Mouse (Mus musculus): ENCODE measurements around the gene Nes. TPM values are rescaled to one million over a fixed set of nuclear protein-coding genes. Genes with fewer than 3 reads are reported as not detected.
A peak's percentile ranks its signal among the peaks of the same experiment; 100 is the strongest.

The Nes gene
- polyA plus RNA-seq (2014; fragmentation: Nextera tagmentation; extraction: Ambion mirVana) = 24.6 and 27.1 TPM in 2 replicates

DNA sequence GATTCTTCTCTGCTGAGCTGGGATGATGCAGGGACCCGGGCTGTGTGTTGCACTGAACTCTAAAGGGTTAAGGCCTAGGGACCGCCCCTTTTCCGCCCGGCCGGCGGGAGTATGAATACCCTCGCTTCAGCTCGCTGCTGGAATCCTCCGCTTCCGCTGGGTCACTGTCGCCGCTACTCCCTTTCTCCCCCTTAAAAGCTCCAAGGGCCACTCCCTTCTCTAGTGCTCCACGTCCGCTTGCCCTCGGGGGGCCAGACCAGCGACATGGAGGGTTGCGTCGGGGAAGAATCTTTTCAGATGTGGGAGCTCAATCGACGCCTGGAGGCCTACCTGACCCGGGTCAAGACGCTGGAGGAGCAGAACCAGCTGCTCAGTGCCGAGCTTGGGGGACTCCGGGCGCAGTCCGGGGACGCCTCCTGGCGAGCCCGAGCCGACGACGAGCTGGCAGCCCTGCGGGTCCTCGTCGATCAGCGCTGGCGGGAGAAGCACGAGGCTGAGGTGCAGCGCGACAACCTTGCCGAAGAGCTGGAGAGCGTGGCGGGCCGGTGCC lies at the start of gene Nes:
TSS of gene Nes (plus strand) at position 140 of the 550 bp plus-strand sequence.
- H3K27ac ChIP-seq (ENCODE audit: low read depth) = peak within 1 kb of the TSS; percentile 84
- H3K9ac ChIP-seq = peak within 1 kb of the TSS; percentile 73

DNA sequence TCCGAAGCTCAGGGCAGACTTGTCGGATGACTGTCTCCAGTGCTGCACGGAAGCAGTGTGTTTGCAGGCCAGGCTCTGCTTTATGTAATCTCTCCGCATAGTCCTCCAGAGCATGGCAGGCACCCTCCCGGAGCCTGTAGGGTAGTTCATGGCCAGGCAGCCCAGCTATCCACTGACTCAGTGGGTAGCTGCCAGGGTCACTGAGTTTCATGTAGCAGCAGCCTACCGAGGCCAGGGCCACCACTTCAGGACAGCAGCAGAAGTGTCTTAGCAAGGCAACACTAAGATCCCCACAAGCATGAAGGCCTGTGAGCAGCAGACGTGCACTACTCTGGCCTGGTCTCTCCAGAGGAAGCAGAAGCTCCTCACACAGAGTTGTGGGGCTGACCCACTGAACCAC lies 45.9 kb upstream of the Nes start:
- H3K9ac ChIP-seq = no peak overlapping the region
- DNase-seq (no peak), ATAC-seq (ENCODE audit: insufficient read depth) (no peak)
- no peak overlapping the region for H3K27ac ChIP-seq (ENCODE audit: low read depth)
- H3K4me3 ChIP-seq (ENCODE audit: low read depth, low read length) = no peak overlapping the region
- no peaks in the 10 kb centered on the region for H3K9me3 ChIP-seq (ENCODE audit: low read depth, low read length)
- H3K27me3 ChIP-seq (ENCODE audit: insufficient read depth, low read length) = no peaks in the 10 kb centered on the region
- no peak for TF ChIP-seq CTCF (IDR thresholded peaks at IDR 0.05; ENCODE audit: low read depth)
- peaks cover 5% of the 10 kb centered on the region for H3K4me1 ChIP-seq (ENCODE audit: insufficient read depth)
- WGBS = 83% methylated on average over 7 of the region's 7 CpGs
- no peak overlapping the region for H3K4me2 ChIP-seq
- peaks cover 63% of the 10 kb centered on the region for H3K36me3 ChIP-seq (ENCODE audit: insufficient read depth)

More for the DNA sequence above, at the start of gene Nes:
- DNase-seq (peak; percentile 96), ATAC-seq (ENCODE audit: insufficient read depth) (peak; percentile 80)
- under 1% methylated on average over 44 of the region's 44 CpGs for WGBS
- TF ChIP-seq CTCF (IDR thresholded peaks at IDR 0.05; ENCODE audit: low read depth) = no peak
- Histone ChIP-seq H3K9me3 (ENCODE audit: low read depth, low read length) (no peaks in the 10 kb centered on the region), H3K4me2 (peak within 1 kb of the TSS; percentile 96), H3K27me3 (ENCODE audit: insufficient read depth, low read length) (no peaks in the 10 kb centered on the region), H3K4me1 (ENCODE audit: insufficient read depth) (peaks cover 34% of the 10 kb centered on the region), H3K4me3 (ENCODE audit: low read depth, low read length) (peak within 1 kb of the TSS; percentile 66), H3K36me3 (ENCODE audit: insufficient read depth) (peaks cover 13% of the 10 kb centered on the region; the same call in 1 of the 2 replicates)

DNA sequence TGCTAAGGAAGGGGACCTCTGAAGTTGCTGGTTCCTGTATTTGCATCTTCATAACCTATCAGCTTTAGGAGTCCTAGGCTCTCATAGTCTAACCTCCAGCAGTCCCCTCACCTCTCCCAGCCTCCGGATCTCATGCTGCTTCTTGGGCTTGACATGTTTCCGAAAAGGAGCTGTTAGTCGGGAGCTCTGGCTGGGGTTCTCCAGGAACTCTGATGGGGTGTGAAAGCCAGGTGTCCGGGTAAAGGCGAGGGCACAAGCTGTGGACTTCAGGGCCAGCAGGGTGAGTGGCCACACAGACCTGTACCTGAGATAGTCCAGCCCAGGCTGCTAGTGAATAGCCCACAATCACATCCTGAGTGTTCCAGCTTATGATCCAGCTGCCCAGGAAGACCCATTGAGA lies 43.4 kb upstream of the Nes start:
- Histone ChIP-seq H3K36me3 (ENCODE audit: insufficient read depth) (peaks cover 66% of the 10 kb centered on the region), H3K4me1 (ENCODE audit: insufficient read depth) (peaks cover 11% of the 10 kb centered on the region; the same call in 1 of the 2 replicates), H3K9ac (no peak overlapping the region), H3K27ac (ENCODE audit: low read depth) (no peak overlapping the region), H3K9me3 (ENCODE audit: low read depth, low read length) (no peaks in the 10 kb centered on the region), H3K27me3 (ENCODE audit: insufficient read depth, low read length) (no peaks in the 10 kb centered on the region), H3K4me3 (ENCODE audit: low read depth, low read length) (no peak overlapping the region), H3K4me2 (no peak overlapping the region)
- ATAC-seq (ENCODE audit: insufficient read depth) = no peak
- WGBS = 88% methylated on average over 5 of the region's 5 CpGs
- DNase-seq = no peak
- TF ChIP-seq CTCF (IDR thresholded peaks at IDR 0.05; ENCODE audit: low read depth) = no peak

DNA sequence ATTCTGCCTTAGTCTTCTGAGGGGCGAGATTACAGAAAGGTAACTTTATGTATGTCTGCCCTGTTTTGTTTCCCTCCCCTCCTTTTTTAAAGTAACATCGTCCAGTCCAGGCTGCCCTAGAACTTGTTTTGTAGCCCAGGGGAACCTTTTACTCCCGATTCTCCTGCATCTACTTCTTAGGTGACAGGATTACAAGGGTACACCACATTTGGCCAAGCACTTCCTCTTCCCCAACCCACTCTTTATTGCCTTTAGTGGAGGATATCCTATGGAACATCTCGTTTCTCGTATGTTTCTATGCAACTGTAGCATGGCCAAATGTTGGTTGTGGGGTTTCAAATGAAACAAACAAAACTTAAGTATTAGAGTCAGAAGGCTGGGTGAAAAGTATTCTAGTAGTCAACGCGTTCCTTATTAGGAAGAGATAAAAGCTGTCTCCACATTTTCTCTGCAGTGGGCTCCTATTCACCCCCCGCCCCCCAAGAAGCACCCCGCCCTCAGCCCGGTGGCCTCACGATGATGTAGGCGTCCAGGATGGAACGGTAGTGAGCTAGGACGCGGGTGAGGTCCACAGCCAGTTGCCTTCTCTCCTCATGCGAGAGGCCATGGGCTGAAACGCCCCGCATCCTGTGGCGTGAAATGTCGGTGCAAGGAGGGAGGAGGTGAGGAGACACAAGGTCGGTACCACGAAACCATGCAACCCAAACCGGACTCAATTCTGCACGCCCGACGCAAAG lies 41.4 kb upstream of the Nes start:
- DNase-seq (no peak), ATAC-seq (ENCODE audit: insufficient read depth) (peak; percentile 43; the same call in 1 of the 2 replicates)
- Histone ChIP-seq H3K4me3 (ENCODE audit: low read depth, low read length) (peak overlapping the region; percentile 96), H3K36me3 (ENCODE audit: insufficient read depth) (peaks cover 63% of the 10 kb centered on the region), H3K4me1 (ENCODE audit: insufficient read depth) (peaks cover 11% of the 10 kb centered on the region; the same call in 1 of the 2 replicates), H3K27me3 (ENCODE audit: insufficient read depth, low read length) (no peaks in the 10 kb centered on the region), H3K27ac (ENCODE audit: low read depth) (peak overlapping the region; percentile 86), H3K9me3 (ENCODE audit: low read depth, low read length) (no peaks in the 10 kb centered on the region), H3K4me2 (peak overlapping the region; percentile 92), H3K9ac (peak overlapping the region; percentile 92)
- WGBS = 5% methylated on average over 26 of the region's 26 CpGs
- no peak for TF ChIP-seq CTCF (IDR thresholded peaks at IDR 0.05; ENCODE audit: low read depth)

DNA sequence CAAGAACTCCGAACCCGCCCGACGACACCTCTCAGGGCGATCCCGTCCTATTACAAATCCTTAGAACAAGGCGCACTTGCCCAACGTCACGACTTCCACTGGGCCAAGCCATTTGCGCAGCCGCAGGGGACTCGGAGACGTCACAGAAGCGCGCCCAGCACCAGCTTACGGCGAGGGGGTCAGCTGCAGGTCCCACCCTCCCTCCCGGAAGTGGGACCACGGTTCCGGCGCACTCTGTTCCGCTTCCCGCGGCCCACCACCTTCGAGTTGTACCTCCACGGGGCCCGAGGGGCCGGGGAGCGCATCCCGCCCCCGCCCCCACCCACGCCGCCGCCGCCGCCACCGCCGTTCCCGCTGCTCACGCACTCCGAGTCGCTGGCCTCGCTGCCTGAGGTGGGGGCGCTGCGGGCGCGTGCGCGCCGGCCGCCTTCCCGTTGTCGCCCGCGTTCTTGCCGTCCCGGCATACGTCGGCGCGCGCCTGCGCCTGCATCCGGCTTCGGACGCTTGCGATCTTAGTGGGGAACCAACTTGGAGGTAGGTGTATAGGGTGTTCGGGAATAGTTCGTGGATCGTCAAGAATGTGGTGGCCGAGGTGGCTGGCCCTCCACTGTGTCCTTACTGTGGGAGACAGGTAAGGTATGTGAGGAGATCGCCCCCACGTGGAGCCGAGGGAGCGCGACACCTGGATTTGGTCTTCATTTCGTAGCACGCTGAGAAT lies 40.6 kb upstream of the Nes start, which contains the start of the genes Isg20l2 and Rrnad1:
TSS of gene Isg20l2 (plus strand) at position 237 of the 718 bp plus-strand sequence.
TSS of gene Rrnad1 (minus strand) at position 640 of the 718 bp plus-strand sequence.
- H3K36me3 ChIP-seq (ENCODE audit: insufficient read depth) = peaks cover 63% of the 10 kb centered on the region

DNA sequence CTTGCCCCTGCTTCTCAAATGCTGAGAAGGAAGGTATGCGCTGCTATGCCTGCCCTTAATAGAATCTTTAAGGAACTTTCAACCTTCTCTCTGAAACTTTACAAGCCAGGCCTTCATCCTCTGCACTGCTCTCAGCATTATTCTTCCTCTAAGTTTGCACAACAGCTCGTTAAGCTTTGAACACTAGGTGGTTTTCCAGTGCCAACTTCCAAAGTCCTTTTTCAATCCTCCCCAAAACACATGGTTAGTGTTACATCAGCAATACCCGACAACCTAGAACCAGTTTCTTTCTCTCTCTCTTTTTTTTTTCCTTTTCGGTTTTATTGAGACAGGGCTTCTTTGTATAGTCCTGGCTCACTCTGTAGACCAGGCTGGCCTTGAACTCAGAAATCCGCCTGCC lies 36.9 kb upstream of the Nes start:
- Histone ChIP-seq H3K36me3 (ENCODE audit: insufficient read depth) (peaks cover 71% of the 10 kb centered on the region), H3K9me3 (ENCODE audit: low read depth, low read length) (no peaks in the 10 kb centered on the region), H3K9ac (no peak overlapping the region), H3K4me1 (ENCODE audit: insufficient read depth) (peaks cover 9% of the 10 kb centered on the region; the same call in 1 of the 2 replicates), H3K27ac (ENCODE audit: low read depth) (no peak overlapping the region), H3K27me3 (ENCODE audit: insufficient read depth, low read length) (no peaks in the 10 kb centered on the region), H3K4me2 (no peak overlapping the region), H3K4me3 (ENCODE audit: low read depth, low read length) (no peak overlapping the region)
- ATAC-seq (ENCODE audit: insufficient read depth) (no peak), DNase-seq (no peak)
- 80% methylated on average over 5 of the region's 5 CpGs for whole genome bisulfite sequencing
- no peak for TF ChIP-seq CTCF (IDR thresholded peaks at IDR 0.05; ENCODE audit: low read depth)

More for the DNA sequence above, 40.6 kb upstream of the Nes start, which contains the start of the genes Isg20l2 and Rrnad1:
- WGBS = under 1% methylated on average over 77 of the region's 78 CpGs
- Histone ChIP-seq H3K9me3 (ENCODE audit: low read depth, low read length) (no peaks in the 10 kb centered on the region), H3K27ac (ENCODE audit: low read depth) (peak within 1 kb of the TSS; percentile 86), H3K4me2 (peak within 1 kb of the TSS; percentile 92), H3K9ac (peak within 1 kb of the TSS; percentile 92), H3K27me3 (ENCODE audit: insufficient read depth, low read length) (no peaks in the 10 kb centered on the region), H3K4me1 (ENCODE audit: insufficient read depth) (peaks cover 11% of the 10 kb centered on the region; the same call in 1 of the 2 replicates), H3K4me3 (ENCODE audit: low read depth, low read length) (peak within 1 kb of the TSS; percentile 96)
- DNase-seq (peak; percentile 99), ATAC-seq (ENCODE audit: insufficient read depth) (peak; percentile 97)
- TF ChIP-seq CTCF (IDR thresholded peaks at IDR 0.05; ENCODE audit: low read depth) = peak; percentile 72

Measured in lung, embryonic 14.5 days (tissue).